Mouse (Mus musculus): ENCODE results near the gene Tnnc2.

The Tnnc2 gene

DNA sequence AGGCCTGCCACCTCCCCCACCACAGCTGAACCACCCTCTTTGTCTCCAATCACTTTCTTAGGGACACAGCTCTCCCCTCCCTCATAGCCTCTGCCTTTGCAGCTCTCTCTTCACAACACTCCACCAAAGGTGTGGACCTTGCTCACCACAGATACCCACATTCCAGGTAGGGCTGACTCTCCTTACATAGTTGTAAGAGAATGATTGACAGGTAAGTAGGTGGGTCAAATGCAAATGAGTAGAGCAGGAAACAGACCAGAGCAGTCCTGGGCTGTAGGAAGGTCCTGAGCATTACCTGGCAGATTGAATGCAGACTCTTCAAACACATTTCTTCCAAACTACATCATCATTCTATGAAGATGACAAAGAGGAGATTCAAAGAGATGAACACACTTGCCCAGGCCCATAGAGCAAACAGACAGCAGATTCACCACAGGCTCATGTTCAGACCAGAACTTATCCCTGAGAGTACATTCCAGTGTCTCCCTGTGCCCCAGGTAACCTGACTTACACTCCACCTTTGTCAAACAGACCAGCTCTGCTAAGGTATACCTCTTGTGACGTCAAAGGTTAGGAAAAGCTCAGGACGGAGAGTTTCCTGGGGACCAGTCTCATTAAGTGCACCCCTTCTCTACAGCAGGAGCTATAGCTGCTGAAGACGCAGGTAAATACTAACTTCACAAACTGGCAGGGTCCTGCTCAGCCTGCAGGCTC is 42.2 kb downstream of the Tnnc2 start:
- DNase-seq (ENCODE audit: low read depth): no peak

DNA sequence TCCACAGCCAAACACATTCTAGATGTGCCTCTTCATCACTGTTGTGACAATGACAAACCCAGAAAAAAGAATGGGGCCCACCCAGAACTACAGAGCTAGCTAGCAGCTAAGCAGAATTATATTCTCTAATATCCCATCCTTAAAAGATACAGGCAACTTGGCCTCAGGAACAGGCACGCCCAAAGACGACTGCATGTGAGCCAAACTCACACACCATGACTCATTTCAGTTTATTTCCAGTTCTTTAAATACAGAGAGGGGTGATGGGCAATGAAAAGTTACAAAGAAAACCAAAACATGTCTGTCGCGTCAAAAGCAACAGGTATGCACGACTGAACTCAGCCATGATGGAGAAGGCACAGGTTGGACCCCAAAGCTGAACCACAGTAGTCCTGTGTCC is 44.3 kb downstream of the Tnnc2 start:
- DNase-seq (ENCODE audit: low read depth): no peak

DNA sequence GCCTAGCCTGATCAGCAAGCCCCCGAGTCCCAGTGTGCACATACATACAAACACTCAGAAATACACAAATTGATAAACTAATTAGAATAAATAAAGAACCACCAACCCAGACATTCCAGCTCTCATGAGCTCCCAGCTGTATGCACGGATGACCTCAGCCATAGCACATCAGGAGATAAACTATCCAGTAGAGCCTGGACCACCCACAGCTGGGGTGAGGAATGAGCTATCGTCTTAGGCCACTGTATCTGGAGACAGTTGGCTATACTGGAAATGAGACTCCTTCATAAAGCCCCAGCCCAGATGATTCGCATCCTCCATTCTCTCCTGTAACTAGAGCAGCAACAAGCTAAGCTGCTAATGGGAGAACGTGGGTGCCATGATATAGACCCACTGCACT is 44.9 kb downstream of the Tnnc2 start:
- DNase-seq (ENCODE audit: low read depth): no peak

DNA sequence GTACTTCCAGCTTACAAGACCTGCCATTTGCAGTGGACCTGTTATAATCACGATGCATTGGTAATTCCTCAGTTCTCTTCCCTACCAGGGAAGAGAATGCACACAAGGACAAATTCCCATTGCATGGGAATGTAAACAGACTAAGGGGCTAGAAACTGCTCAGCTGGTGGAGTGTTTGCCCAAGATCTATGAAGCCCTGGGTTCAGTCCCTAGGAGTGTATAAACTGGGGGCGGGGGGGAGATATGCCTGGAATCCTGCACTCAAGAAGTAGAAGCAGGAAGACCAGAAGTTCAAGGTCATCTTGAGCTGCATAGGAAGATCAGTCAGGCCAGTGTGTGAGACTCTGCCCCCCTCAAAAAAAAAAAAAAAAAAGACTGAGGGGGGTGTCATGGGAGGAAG is 46.5 kb downstream of the Tnnc2 start:
- DNase-seq (ENCODE audit: low read depth): no peak

DNA sequence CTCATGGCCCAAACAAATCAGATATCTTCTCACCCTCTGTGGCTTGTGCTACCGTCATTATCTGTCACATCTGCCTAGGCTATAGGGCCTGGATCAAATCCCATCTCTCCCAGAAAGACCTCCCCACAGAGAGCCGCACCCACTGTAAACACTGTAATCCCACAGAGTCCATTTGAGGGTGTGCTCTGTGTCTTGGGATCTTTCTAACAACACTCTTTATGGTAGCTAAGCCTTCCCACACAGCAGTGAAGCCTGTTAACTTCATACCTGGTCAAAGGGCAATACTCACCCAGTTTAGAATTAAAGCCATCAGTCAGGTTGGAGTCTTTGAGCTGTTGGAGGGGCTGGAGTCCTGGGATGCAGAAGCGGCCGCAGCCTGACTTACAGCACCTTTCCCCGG is 48.0 kb downstream of the Tnnc2 start:
- DNase-seq (ENCODE audit: low read depth): no peak
